Mouse (Mus musculus): ENCODE data around the gene Vmn1r189.
"Not testable (repeated sequence)": the region's sequence is repeated elsewhere in the genome, so short reads cannot be mapped to it uniquely, and the experiment has no call there.

Vmn1r189 gene

DNA sequence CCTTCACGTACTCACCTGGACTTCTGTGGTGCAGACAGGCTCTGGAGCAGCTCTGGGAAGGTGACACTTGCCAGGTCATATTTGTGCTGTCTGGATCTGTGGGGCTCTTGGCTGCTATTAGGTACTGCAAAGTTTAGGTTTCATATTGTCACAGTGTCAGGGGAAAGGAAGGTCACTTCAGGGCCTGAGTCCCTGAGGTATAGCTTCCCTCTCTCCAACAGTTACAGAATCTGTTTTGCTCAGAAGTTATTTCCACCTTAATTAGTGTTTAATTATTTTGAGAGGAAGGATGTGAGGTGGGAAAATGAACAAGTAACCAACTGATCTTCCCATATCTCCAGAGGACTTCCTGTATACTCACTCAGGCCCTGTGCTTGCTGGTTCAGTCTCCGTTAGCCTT lies at the start of gene Vmn1r189:
Gene Vmn1r189, minus strand, starts transcription at position 101 of the 400 bp plus-strand sequence.
- DNase-seq (ENCODE audit: low spot score) = not testable (repeated sequence)

DNA sequence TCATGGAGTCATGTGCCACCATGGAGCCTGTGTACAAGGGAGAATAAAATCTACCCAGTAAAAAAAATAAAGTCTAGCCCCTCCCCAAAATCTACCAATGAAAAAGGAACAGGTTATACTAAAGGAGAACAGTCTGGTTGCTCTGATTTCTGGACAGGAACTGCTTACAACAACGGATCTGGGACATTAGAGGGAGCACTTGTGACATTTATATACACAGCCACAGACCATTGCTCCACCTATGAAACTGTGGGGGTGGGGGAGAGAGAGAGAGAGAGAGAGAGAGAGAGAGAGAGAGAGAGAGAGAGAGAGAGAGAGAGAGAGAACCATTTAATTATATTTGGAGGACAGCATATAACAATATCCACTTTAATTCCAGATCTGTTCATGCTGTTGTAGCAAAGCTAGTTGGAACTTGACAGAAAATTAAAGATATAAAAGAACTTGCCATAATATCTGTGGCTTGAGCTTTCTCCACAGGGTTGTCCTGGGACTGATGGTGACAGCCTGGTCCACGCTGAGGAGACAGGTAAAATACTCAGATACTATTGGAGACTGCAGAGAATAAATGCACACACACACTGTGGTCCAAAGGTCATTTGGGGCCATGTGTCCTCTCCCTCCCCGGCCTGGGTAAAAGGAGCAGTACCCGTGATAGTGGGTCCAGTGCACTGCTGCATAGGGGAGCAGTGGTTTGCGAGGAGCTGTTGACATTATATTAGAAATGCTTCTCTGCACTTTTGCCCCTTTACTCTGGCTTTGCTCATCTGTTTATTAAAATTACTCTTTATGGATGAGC lies 31.1 kb upstream of the Vmn1r189 start:
- not testable (repeated sequence) for DNase-seq (ENCODE audit: low spot score)

DNA sequence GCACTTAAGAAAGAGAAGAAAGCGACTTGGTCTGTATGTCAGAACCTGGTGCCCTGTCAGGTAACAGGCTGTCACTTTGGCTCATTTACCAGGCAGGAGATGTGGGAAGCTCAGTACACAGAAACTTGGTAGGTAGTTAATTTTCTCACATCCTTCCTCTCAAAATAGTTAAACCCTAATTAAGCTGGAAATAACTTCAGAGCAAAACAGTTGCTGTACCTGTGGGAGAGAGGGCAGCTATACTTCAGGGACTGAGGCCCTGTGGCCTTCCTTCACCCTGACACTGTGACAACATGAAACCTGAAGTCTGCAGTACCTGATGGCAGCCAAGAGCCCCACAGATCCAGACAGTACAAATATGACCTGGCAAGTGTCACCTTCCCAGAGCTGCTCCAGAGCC lies 21.5 kb downstream of the Vmn1r189 start, which contains the start of gene Vmn1r188:
Gene Vmn1r188, plus strand, starts transcription at position 301 of the 400 bp plus-strand sequence.
- not testable (repeated sequence) for DNase-seq (ENCODE audit: low spot score)

DNA sequence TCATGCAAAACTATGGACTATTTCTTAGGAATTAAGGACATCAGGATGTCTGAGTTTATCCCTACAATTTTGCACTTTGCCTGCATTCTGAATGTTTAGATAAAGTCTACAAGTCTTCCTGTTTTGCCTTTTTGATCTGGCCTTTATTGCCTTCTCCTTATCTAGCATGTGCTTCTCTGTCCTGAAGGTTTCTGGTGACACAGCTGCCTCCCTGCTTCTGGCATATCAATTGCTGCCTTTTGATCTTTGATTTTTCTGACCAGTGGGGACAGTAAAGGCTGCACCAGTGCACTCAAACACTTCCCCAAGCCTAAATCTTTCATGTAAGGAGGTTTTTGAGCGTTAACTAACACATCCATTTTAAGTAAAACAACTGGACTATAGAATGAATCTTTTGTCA lies 42.2 kb downstream of the Vmn1r189 start:
- DNase-seq (ENCODE audit: low spot score) = no peak

DNA sequence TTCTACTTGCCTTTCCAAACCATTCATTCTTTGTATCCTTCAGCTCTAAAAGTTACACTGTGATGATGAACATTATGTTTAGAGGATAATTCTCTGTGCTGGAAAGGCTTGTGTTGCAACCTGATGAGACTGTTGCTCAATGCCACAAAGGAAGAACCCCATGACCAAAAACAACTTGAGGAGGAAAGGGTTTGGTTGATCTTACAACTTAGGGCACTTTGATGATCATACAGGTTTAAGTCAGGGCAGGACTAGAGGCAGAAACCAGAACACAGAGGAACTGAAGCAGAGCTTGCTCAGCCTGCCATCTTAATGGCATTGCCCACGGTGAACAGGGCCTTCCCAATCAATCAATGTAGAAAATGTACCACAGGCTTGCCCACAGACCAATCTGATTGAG lies 44.2 kb downstream of the Vmn1r189 start:
- no peak for DNase-seq (ENCODE audit: low spot score)

DNA sequence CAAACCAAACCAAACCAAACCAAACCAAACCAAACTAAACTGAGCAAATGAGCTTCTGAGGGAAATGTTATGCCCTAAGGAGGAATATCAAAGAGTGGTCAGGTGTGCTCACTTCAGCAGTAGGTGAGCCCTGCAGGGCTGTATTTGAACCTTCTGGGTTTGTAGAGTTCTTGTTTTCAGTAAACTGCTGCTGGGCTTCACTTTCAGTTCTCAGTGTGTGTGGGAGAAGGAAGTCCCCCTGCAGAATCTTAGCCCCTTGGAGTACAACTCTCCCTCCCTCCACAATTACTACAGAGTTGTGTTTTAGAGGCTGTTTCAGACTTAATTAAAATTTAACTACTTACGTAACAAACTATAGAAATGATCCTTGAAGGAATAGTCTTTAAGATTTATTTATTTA lies 51.9 kb downstream of the Vmn1r189 start:
- DNase-seq (ENCODE audit: low spot score) = no peak

DNA sequence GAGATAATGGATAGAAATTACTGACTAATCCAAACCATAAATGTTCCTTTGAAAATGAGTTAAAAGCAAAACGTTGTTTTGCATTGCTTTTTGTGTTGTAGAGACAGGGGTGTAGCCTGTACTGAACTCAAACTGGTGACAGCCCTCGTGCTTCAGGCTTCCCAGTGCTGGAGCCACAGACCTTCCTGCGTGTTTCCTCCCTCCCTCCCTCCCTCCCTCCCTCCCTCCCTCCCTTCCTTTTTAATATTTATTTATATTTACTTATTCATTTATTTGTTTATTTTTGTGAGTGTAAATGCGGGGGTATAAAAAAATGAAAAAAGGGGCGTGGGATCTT lies 54.1 kb downstream of the Vmn1r189 start:
- no peak for DNase-seq (ENCODE audit: low spot score)

DNA sequence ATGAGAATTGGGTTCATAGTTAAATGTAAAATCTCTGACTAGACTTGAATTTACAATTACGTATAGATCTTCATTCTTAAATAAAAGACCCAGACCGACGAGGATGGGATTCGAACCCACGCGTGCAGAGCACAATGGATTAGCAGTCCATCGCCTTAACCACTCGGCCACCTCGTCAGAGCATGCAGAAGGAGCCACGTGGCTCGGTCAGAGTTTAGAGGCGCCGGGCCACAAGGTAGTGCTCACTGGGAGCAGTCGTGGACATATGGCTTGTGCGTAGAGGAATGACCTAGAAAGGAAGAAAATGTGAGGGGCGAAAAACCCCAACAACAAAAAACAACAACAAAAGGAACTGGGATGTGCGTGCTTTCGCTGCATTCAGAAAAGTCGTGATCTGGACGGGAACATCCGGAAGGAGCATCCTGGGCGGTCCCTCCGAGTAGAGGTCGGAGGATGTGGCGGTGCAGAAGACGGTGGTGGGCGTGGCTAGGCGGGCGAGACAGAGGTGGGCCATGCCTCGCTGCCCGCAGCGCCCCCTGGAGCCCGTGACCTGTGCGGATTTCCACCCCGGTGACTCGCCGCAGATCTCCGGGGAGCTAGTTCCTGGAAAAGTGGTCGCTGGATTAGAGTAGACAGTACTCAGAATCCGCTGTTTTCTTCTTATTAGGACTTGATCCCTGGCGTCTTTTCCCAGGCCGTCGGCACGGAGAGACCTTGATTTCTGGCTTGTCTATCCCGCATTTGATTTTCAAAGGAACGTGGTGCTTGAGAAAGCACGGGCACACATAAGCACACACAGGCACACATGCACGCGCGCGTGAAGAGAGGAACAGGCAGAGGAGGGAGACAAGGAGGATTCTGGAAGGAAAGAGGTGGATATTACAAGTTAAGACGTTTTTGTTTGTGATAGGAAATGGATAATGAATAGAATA lies 54.8 kb downstream of the Vmn1r189 start:
- DNase-seq (ENCODE audit: low spot score) = peak; percentile 92
